Mouse (Mus musculus): ENCODE data around the gene Scyl1.

- TF ChIP-seq CTCF (IDR thresholded peaks at IDR 0.05; ENCODE audit: extremely low read depth, insufficient read depth, insufficient read length, insufficient replicate concordance) (no peak), POLR2A (IDR thresholded peaks at IDR 0.05; ENCODE audit: low read depth, low read length) (no peak)
Measured at GRCm38 (mm10) chr19:5804371-5804899, 33.2 kb upstream of the Scyl1 start.
